Mouse (Mus musculus) limb, embryonic 11.5 days (tissue): Measurements from ENCODE around the gene Lmo4. TPM values are rescaled to one million over a fixed set of nuclear protein-coding genes. Genes with fewer than 3 reads are reported as not detected.

Experiments
- ATAC-seq: fragments of 200-750 bp; cut with Nextera tagmentation; 2 replicates; pipeline ENCODE4 v1.8.0; 2017; ENCODE audit warnings: low read depth; ENCODE audit not compliant: insufficient number of reproducible peaks, low FRiP score, low TSS enrichment
- DNase-seq: peaks from one replicate; pipeline ENCODE4 v3.0.0-alpha.2; 2015; ENCODE audit warnings: low spot score
- H3K27ac ChIP-seq: fragments of 300-500 bp; sonication (generic); replicated peaks from 2 replicates; pipeline ENCODE4 v1.5.1; 2014; ENCODE audit warnings: low read depth, mild to moderate bottlenecking, low read length
- H3K27me3 ChIP-seq: fragments of 300-500 bp; sonication (generic); 2 replicates; pipeline ENCODE4 v1.6.1; 2014; ENCODE audit warnings: mild to moderate bottlenecking, low read length, mixed read lengths; ENCODE audit not compliant: control insufficient read depth, insufficient read depth
- H3K36me3 ChIP-seq: fragments of 300-500 bp; sonication (generic); 2 replicates; pipeline ENCODE4 v1.6.1; 2014; ENCODE audit warnings: mild to moderate bottlenecking, low read length, moderate library complexity, mixed read lengths; ENCODE audit not compliant: control insufficient read depth, insufficient read depth
- H3K4me1 ChIP-seq: fragments of 300-500 bp; sonication (generic); 2 replicates; pipeline ENCODE4 v1.6.1; 2014; ENCODE audit warnings: low read length, mixed read lengths; ENCODE audit not compliant: control insufficient read depth, insufficient read depth
- H3K4me2 ChIP-seq: fragments of 300-500 bp; sonication (generic); 2 replicates; pipeline ENCODE4 v1.6.1; 2014; ENCODE audit warnings: low read depth, mild to moderate bottlenecking, moderate library complexity; ENCODE audit not compliant: severe bottlenecking
- H3K4me3 ChIP-seq: fragments of 300-500 bp; sonication (generic); 2 replicates; pipeline ENCODE4 v1.5.1; 2014; ENCODE audit warnings: low read depth, low read length
- H3K9ac ChIP-seq: fragments of 300-500 bp; sonication (generic); 2 replicates; pipeline ENCODE4 v1.6.1; 2014; ENCODE audit warnings: mild to moderate bottlenecking, low read length
- H3K9me3 ChIP-seq: fragments of 300-500 bp; sonication (generic); 2 replicates; pipeline ENCODE4 v1.6.1; 2016; ENCODE audit warnings: low read length; ENCODE audit not compliant: control insufficient read depth
- WGBS: fragments of 180-500 bp; shearing (Covaris S2); extraction: QIAGEN DNeasy Blood & Tissue Kit; methylation state at CpG from one replicate; pipeline ENCODE4 v1.1.7; 2014; 5-methylcytosine and 5-hydroxymethylcytosine counted together
- polyA plus RNA-seq: library from polyadenylated mRNA; unstranded; fragments of >200 nt; fragmentation: Nextera tagmentation; extraction: Ambion mirVana; gene quantifications from 2 replicates; pipeline ENCODE4 v1.2.1, GENCODE M21; 2014

The Lmo4 gene
- polyA plus RNA-seq, 1 experiment from 2014 or later = 100 TPM

GRCm38 (mm10) chr3:144231931-144232330 is 26.9 kb upstream of the Lmo4 start:
- Histone ChIP-seq H3K4me2 (no peak overlapping the region), H3K4me1 (no peaks in the 10 kb centered on the region), H3K4me3 (no peak overlapping the region), H3K27me3 (no peaks in the 10 kb centered on the region), H3K36me3 (no peaks in the 10 kb centered on the region), H3K9me3 (no peaks in the 10 kb centered on the region), H3K9ac (no peak overlapping the region), H3K27ac (no peak overlapping the region)
- ATAC-seq = no peak
- no peak for DNase-seq
- 86% methylated on average over 6 of the region's 6 CpGs for WGBS

- ATAC-seq (no peak), DNase-seq (no peak)
- Histone ChIP-seq H3K4me3 (no peak overlapping the region), H3K4me2 (no peak overlapping the region), H3K27me3 (no peaks in the 10 kb centered on the region), H3K9ac (no peak overlapping the region), H3K36me3 (no peaks in the 10 kb centered on the region), H3K4me1 (no peaks in the 10 kb centered on the region), H3K27ac (no peak overlapping the region), H3K9me3 (no peaks in the 10 kb centered on the region)
- 86% methylated on average over 7 of the region's 7 CpGs for WGBS
Observed at GRCm38 (mm10) chr3:144231419-144231818, 26.4 kb upstream of the Lmo4 start.

DNA sequence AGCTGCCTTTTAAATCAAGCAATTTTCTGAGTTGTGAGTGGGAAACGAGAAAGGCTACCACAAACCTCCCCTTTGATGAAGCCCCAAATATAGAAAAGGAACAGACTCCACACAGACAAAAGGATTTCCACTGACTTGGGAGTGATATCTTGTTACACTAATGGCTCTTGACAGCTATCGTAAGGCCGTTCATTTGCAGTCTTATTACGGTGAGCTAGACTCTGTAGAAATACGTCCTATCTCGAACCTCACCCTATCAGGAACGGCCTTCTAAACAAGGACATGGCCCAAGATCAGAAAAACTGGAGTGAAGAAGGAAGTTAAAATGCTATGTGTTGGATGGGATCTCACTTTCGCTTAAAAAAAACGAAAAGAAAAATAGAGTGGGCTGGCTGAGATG is 25.0 kb upstream of the Lmo4 start:
- 67% methylated on average over 9 of the region's 9 CpGs for WGBS
- Histone ChIP-seq H3K4me3 (no peak overlapping the region), H3K27ac (no peak overlapping the region), H3K4me1 (no peaks in the 10 kb centered on the region), H3K36me3 (no peaks in the 10 kb centered on the region), H3K27me3 (no peaks in the 10 kb centered on the region), H3K4me2 (no peak overlapping the region), H3K9me3 (no peaks in the 10 kb centered on the region), H3K9ac (no peak overlapping the region)
- ATAC-seq = no peak
- DNase-seq = no peak

DNA sequence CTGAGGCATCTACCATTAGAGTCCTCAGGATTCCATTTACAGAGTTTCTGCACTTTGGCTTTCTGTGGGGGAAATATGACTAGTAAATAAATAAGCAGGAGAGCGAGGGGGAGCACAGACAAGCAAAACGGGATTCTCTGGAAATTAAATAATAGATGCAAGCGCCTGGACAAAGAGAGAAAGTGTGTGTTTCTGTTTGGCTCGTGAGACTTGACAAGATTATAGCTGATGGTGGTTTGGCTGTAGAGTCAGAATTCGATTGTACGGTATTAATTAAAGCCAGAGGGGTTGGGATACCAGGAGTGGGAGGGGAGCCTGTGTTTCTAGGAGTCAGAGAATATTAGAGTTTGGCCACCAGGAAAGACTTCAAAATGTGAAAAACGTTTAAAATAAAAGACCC is 24.3 kb upstream of the Lmo4 start:
- 45% methylated on average over 7 of the region's 7 CpGs for WGBS
- Histone ChIP-seq H3K36me3 (no peaks in the 10 kb centered on the region), H3K27me3 (no peaks in the 10 kb centered on the region), H3K4me1 (no peaks in the 10 kb centered on the region), H3K9me3 (no peaks in the 10 kb centered on the region), H3K4me3 (no peak overlapping the region), H3K4me2 (no peak overlapping the region), H3K9ac (no peak overlapping the region), H3K27ac (no peak overlapping the region)
- DNase-seq (no peak), ATAC-seq (no peak)

DNA sequence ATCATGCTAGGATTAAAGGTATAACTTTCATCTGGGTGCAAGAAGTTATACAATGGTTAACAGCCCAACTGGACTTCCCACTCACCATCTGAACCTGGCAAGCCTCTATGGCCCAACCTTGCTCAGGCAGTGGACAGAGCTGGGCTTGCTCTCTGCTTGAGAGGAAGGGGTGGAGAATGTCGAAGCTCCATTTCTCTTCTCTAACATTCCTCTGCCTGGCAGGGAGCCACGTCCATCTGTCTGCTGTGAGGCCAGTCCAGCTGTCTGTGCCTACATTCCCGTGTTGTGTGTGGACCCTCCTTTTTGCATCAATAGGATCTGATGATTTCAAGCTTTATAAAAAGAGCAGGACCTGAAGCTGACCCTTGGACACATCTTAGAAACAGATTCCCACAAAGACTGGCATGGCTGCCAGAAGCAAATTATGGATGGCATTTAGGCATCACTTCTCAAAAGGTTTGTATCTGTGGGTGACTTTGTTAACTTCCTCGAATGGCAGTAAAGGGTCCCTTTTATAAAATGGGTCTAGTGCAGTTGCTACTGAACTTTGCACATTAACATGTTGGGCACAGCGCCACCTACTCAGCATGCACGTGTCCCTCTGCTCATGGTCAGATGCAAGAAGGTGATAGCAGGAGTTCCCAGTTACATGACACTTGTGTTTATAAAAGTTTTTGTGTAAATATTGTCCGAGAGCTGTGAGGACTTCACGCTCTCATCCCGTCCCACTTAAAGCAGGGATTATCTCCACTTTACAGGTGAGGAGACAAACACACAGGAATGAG is 20.6 kb upstream of the Lmo4 start:
- peaks cover 8% of the 10 kb centered on the region for H3K4me1 ChIP-seq
- no peak overlapping the region for H3K4me3 ChIP-seq
- no peak overlapping the region for H3K9ac ChIP-seq
- no peak for DNase-seq
- no peak overlapping the region for H3K4me2 ChIP-seq
- H3K27me3 ChIP-seq = no peaks in the 10 kb centered on the region
- 81% methylated on average over 9 of the region's 9 CpGs for WGBS
- no peaks in the 10 kb centered on the region for H3K36me3 ChIP-seq
- ATAC-seq = no peak
- no peak overlapping the region for H3K27ac ChIP-seq
- no peaks in the 10 kb centered on the region for H3K9me3 ChIP-seq

- Histone ChIP-seq H3K27me3 (no peaks in the 10 kb centered on the region), H3K4me2 (no peak overlapping the region), H3K4me3 (no peak overlapping the region), H3K27ac (no peak overlapping the region), H3K9me3 (no peaks in the 10 kb centered on the region), H3K36me3 (no peaks in the 10 kb centered on the region), H3K4me1 (peaks cover 8% of the 10 kb centered on the region), H3K9ac (no peak overlapping the region)
- WGBS = 33% methylated on average over 7 of the region's 7 CpGs
- ATAC-seq (0 out of 2 replicates have a peak, but pooled peaks have one; percentile 55), DNase-seq (no peak)
Observed at GRCm38 (mm10) chr3:144224594-144224993, 19.6 kb upstream of the Lmo4 start.

- Histone ChIP-seq H3K36me3 (no peaks in the 10 kb centered on the region), H3K9me3 (no peaks in the 10 kb centered on the region), H3K4me2 (peak overlapping the region; percentile 34), H3K4me3 (no peak overlapping the region), H3K9ac (peak overlapping the region; percentile 32; the same call in 1 of the 2 replicates), H3K27me3 (no peaks in the 10 kb centered on the region), H3K4me1 (peaks cover 8% of the 10 kb centered on the region), H3K27ac (peak overlapping the region; percentile 44; the same call in 1 of the 2 replicates)
- peak; percentile 63 for DNase-seq
- ATAC-seq = 0 out of 2 replicates have a peak, but pooled peaks have one; percentile 24
- WGBS = 28% methylated on average over 20 of the region's 20 CpGs
Observed at GRCm38 (mm10) chr3:144223377-144224105, 18.5 kb upstream of the Lmo4 start.

- ATAC-seq = no peak
- Histone ChIP-seq H3K36me3 (no peaks in the 10 kb centered on the region), H3K9ac (no peak overlapping the region), H3K27me3 (no peaks in the 10 kb centered on the region), H3K4me1 (peaks cover 8% of the 10 kb centered on the region), H3K9me3 (no peaks in the 10 kb centered on the region), H3K4me3 (no peak overlapping the region), H3K27ac (no peak overlapping the region), H3K4me2 (no peak overlapping the region)
- 54% methylated on average over 9 of the region's 9 CpGs for WGBS
- DNase-seq = no peak
Observed at GRCm38 (mm10) chr3:144222381-144222780, 17.4 kb upstream of the Lmo4 start.
